Comparison of ENCODE assay signal across 8 mouse cellular contexts in genomic region chr14:57344781-57345492, GRCm38 (mm10). TPM values are rescaled to one million over a fixed set of nuclear protein-coding genes. Genes with fewer than 3 reads are reported as not detected.
DNase-seq lines count a peak whose midpoint lies in the region; ATAC-seq and TF ChIP-seq lines count a peak whose summit lies in the region.

No protein-coding gene starts in this region.

- no peak for TF ChIP-seq EP300 in ES-Bruce4 (IDR thresholded peaks at IDR 0.05; ENCODE audit: insufficient read depth, low read depth, low read length)

- 58% methylated on average over 25 of the region's 25 CpGs for WGBS in hindbrain, embryonic 12.5 days
- WGBS in liver, embryonic 15.5 days (ENCODE audit: insufficient replicate concordance): 35% methylated on average over 25 of the region's 25 CpGs

- no peak for ATAC-seq in hindbrain, embryonic 12.5 days (ENCODE audit: low FRiP score)
- ATAC-seq in liver, embryonic 15.5 days (ENCODE audit: insufficient read depth): peak; percentile 40; the same call in 1 of the 2 replicates

- no peak for TF ChIP-seq POLR2A in ES-Bruce4 (IDR thresholded peaks at IDR 0.05; ENCODE audit: insufficient read depth, low read length)

- H3K4me3 ChIP-seq in ES-Bruce4 (ENCODE audit: low read depth, low read length): peak overlapping the region; percentile 14
- no peak overlapping the region for H3K4me3 ChIP-seq in hindbrain, embryonic 12.5 days
- H3K4me3 ChIP-seq in liver, embryonic 15.5 days (replicated peaks): peak overlapping the region; percentile 44

- H3K36me3 ChIP-seq in ES-Bruce4 (ENCODE audit: control insufficient read depth, insufficient read depth, low read length, poor library complexity, severe bottlenecking): no peaks in the 10 kb centered on the region
- H3K36me3 ChIP-seq in hindbrain, embryonic 12.5 days: no peaks in the 10 kb centered on the region
- no peaks in the 10 kb centered on the region for H3K36me3 ChIP-seq in liver, embryonic 15.5 days (replicated peaks)

- no peaks in the 10 kb centered on the region for H3K4me1 ChIP-seq in ES-Bruce4 (ENCODE audit: control insufficient read depth, insufficient read depth, low read length)
- peaks cover 16% of the 10 kb centered on the region for H3K4me1 ChIP-seq in hindbrain, embryonic 12.5 days
- H3K4me1 ChIP-seq in liver, embryonic 15.5 days (replicated peaks): peaks cover 27% of the 10 kb centered on the region

- intact Hi-C loops in left cerebral cortex, postnatal 36 days (cut with DNase I): no loop called here

- H3K4me2 ChIP-seq in hindbrain, embryonic 12.5 days (replicated peaks): peak overlapping the region; percentile 15
- peak overlapping the region; percentile 58 for H3K4me2 ChIP-seq in liver, embryonic 15.5 days

- H3K9me3 ChIP-seq in ES-Bruce4 (replicated peaks; ENCODE audit: control insufficient read depth, insufficient read depth, low read length, poor library complexity, severe bottlenecking): no peaks in the 10 kb centered on the region
- no peaks in the 10 kb centered on the region for H3K9me3 ChIP-seq in hindbrain, embryonic 12.5 days (replicated peaks)
- no peaks in the 10 kb centered on the region for H3K9me3 ChIP-seq in liver, embryonic 15.5 days (replicated peaks)

- no peak for TF ChIP-seq CTCF in ES-Bruce4 (IDR thresholded peaks at IDR 0.05; ENCODE audit: low read depth, low read length)

- no peak overlapping the region for H3K27ac ChIP-seq in ES-Bruce4 (ENCODE audit: insufficient read depth, low read length)
- H3K27ac ChIP-seq in hindbrain, embryonic 12.5 days: no peak overlapping the region; the same call in 1 of the 2 replicates
- H3K27ac ChIP-seq in liver, embryonic 15.5 days (replicated peaks): peak overlapping the region; percentile 38; the same call in 1 of the 2 replicates

- H3K27me3 ChIP-seq in ES-Bruce4 (ENCODE audit: control insufficient read depth, insufficient read depth, low read length, poor library complexity, severe bottlenecking): no peaks in the 10 kb centered on the region
- no peaks in the 10 kb centered on the region for H3K27me3 ChIP-seq in hindbrain, embryonic 12.5 days
- no peaks in the 10 kb centered on the region for H3K27me3 ChIP-seq in liver, embryonic 15.5 days

- peak; percentile 15 for DNase-seq in c-Kit-positive CD71-positive TER-119-positive erythroid progenitor cells, embryonic 14.5 days (ENCODE audit: low spot score)
- peak; percentile 65 for DNase-seq in yolk sac, embryonic 10.5 days (ENCODE audit: low spot score)
- DNase-seq in adrenal gland, postnatal 14 days: no peak
- DNase-seq in retina, postnatal 1 day: no peak
- no peak for DNase-seq in left cerebral cortex, postnatal 36 days (ENCODE audit: low spot score in 2 of 2)

- peak overlapping the region; percentile 47 for H3K9ac ChIP-seq in ES-Bruce4 (ENCODE audit: low read depth, poor library complexity, severe bottlenecking)
- H3K9ac ChIP-seq in hindbrain, embryonic 12.5 days: no peak overlapping the region
- H3K9ac ChIP-seq in liver, embryonic 15.5 days: no peak overlapping the region

RNA-seq across cellular contexts. Expression of gene Cryl1, which starts 53.4 kb away (rescaled TPM):
- polyA plus RNA-seq in ES-Bruce4 (2011; ENCODE audit: insufficient read depth, insufficient read length, low read depth, missing spikeins): 7.2 and 10.5 TPM in 2 replicates
- 10.4 and 11.0 TPM in 2 replicates for polyA plus RNA-seq in hindbrain, embryonic 12.5 days (2016; fragmentation: Nextera tagmentation; extraction: Ambion mirVana)
- polyA plus RNA-seq in liver, embryonic 15.5 days (2015; fragmentation: Nextera tagmentation; extraction: Ambion mirVana): 6.9 and 8.7 TPM in 2 replicates
- total RNA-seq in adrenal gland, postnatal 14 days (2021): 16.9 and 18.6 TPM in 2 replicates
- 10 to 100 TPM; 17.4 to 22.3 TPM for total RNA-seq in left cerebral cortex, postnatal 36 days (2021)

Comparison
In these comparisons a context has a peak if more than half of its experiments do, and no peak if none do; other contexts are left out.
1. DNase-seq: peak in c-Kit-positive CD71-positive TER-119-positive erythroid progenitor cells, embryonic 14.5 days (single experiment) and yolk sac, embryonic 10.5 days (single experiment); none in adrenal gland, postnatal 14 days (single experiment), retina, postnatal 1 day (single experiment) and left cerebral cortex, postnatal 36 days (0 of 2).